13 mouse cellular contexts compared by ENCODE assay signal in genomic region chr1:79312153-79312552, GRCm38 (mm10).
"Had no signal": no experiment of that assay in that cellular context is flagged by ENCODE, and none has a peak within 500 bp of the region (broad histone marks: within the 10 kb centered on the region; RNA-seq: fewer than 3 reads in every experiment).

No protein-coding gene starts in this region.

- DNase-seq: kidney, adult 11 months; kidney, adult 9 months; kidney, postnatal 14 days; kidney, postnatal 4 days; liver, embryonic 13.5 days; lung, adult 2 months; lung, postnatal 14 days; lung, postnatal 4 days; midbrain, embryonic 14.5 days; right cerebral cortex, postnatal 25 days; spleen, adult 18-20 months; thymus, adult 18-20 months; thymus, postnatal 36 days had no signal
